Mouse (Mus musculus) embryonic stem cell, embryonic (primary cell): Measurements from ENCODE around the gene Osbpl8.
"Not testable (repeated sequence)": the region's sequence is repeated elsewhere in the genome, so short reads cannot be mapped to it uniquely, and the experiment has no call there.

Experiments
- CTCF ChIA-PET, 4 experiments: fragments of 300-600 bp in 2 of 4; fragments of 350-600 bp in 2 of 4; sonication (Branson Sonifier 250); formaldehyde crosslinking; loops; one replicate each; lab custom pipeline; 2022; ENCODE audit warnings: inconsistent platforms in 2 of 4; lab: Charles Lee
- POLR2A ChIA-PET, 4 experiments: fragments of 300-600 bp in 2 of 4; fragments of 350-600 bp in 2 of 4; sonication (Branson Sonifier 250); formaldehyde crosslinking; loops; one replicate each; lab custom pipeline; 2022; ENCODE audit warnings: antibody characterized with exemption in 4 of 4, inconsistent platforms in 1 of 4; lab: Charles Lee

Gene Osbpl8

DNA sequence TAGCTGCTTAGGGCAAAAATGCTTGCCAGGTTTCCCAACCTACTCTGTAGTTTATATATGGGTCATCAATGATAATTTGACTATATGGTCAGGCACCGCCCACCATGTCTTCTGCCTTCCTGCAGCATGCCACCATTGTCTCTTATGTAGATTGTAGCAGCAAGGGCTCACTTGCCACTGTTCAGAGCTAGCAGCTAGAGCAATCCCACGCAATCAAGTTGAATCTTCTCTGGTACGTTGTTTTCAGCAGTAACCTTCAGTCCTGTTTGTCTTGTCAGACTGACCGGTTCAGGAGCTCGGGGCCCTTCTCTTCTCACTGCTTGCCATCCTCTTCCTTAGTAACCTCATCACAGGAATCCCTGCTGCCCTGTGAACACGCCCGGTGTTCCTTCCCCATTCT is 36.6 kb downstream of the Osbpl8 start:
- ChIA-PET POLR2A (interaction anchor here in 1 of 4 experiments (0.6 kb wide), 1 partner anchor 306 kb away, joined by 3 read pairs; no protein-coding TSS in a partner anchor), CTCF (no interaction called here)

DNA sequence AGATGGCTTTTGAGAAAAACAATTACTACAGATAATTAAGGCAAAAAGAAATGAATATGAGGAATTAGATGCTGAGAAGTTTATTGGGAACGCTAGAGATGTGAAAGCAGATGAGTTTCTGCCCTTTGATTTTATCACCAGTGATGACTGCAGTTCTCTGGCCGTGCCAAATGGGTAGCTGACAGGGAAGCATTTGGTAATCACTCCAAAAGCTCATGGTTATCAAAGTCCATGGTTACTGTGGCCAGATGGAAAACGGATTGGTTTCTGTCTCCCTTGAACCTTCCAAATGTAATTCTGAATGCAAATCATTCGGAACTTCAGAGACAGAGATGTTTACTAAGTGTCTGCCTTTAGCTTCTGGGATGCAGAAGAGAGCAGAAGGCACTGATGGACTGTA is 37.1 kb downstream of the Osbpl8 start:
- ChIA-PET CTCF (no interaction called here), POLR2A (no interaction called here)

- ChIA-PET CTCF (interaction anchor here in 1 of 4 experiments (0.9 kb wide), 1 partner anchor 22 kb away, joined by 3 read pairs; no protein-coding TSS in a partner anchor), POLR2A (interaction anchor here in 1 of 4 experiments (1.3 kb wide), 1 partner anchor 39 kb away, joined by 3 read pairs; the partner anchor contains the start of gene Osbpl8)
These were observed 39.5 kb downstream of the Osbpl8 start for GRCm38 (mm10) chr10:111204089-111204488.

DNA sequence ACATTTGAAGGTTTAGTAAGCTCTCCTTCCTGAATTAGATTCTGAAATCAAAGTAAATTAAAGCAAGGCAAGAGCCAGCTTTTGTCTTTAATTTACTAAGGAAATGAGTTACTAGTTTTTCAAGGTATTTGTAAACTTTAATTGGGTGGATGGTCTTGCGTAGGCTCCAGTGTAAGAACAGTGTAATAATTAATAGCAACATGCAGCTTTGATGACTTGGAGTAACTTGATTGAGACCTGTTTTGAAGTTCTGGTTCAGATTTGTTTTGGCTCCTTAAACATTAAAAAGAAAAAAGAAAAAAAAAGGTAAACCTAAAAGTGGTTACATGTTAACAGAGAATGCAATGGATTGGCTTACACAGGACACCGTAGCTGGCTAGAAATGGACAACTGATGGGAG is 40.9 kb downstream of the Osbpl8 start:
- ChIA-PET CTCF (interaction anchor here in 2 of 4 experiments (0.5 to 2.9 kb wide), 2 partner anchors 20 to 21 kb away, joined by 3 to 10 read pairs; no protein-coding TSS in a partner anchor), POLR2A (interaction anchor here in 1 of 4 experiments (2.1 to 2.7 kb wide), 2 partner anchors 21 to 25 kb away, joined by 6 to 7 read pairs; no protein-coding TSS in a partner anchor)

- ChIA-PET POLR2A (interaction anchor here in 1 of 4 experiments (0.7 to 2.7 kb wide), 3 partner anchors 19 to 264 kb away, joined by 4 to 7 read pairs (median 6); no protein-coding TSS in a partner anchor), CTCF (interaction anchor here in 1 of 4 experiments (2.9 kb wide), 1 partner anchor 19 kb away, joined by 10 read pairs; no protein-coding TSS in a partner anchor)
These were observed 42.8 kb downstream of the Osbpl8 start for GRCm38 (mm10) chr10:111207386-111207785.

- ChIA-PET CTCF (interaction anchor here in 2 of 4 experiments (1.0 to 1.4 kb wide), 3 partner anchors 13 to 84 kb away, joined by 4 read pairs; partner anchors contain the start of gene Bbs10 (in 1 of the 2)), POLR2A (interaction anchor here in 1 of 4 experiments (0.5 to 1.1 kb wide), 3 partner anchors 9 to 493 kb away, joined by 3 read pairs; no protein-coding TSS in a partner anchor)
These were observed 49.5 kb downstream of the Osbpl8 start for GRCm38 (mm10) chr10:111214084-111214483.

GRCm38 (mm10) chr10:111214696-111215095 is 50.1 kb downstream of the Osbpl8 start:
- CTCF ChIA-PET, result interaction anchor here in 2 of 4 experiments (0.6 to 1.2 kb wide), 2 partner anchors 12 to 246 kb away, joined by 4 to 5 read pairs; no protein-coding TSS in a partner anchor

DNA sequence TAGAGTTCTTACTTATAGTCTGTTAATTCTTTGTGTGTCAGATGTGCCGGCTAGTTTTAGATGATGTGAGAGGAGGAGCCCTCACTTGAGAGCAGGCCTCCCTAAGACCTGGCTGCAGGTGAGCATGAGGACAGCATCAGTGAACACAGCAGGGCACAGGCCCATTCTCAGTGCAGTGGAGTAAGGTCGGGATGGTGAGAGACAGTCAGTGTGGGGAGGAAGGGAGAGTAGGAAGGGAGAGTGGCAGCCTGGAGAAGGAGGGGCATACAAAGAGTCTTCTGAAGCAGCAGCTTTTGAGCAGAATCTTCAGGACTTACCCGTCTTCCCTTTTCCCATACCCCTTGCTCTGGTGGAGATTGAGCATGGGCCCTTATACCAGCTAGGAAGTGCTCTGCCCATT is 51.0 kb downstream of the Osbpl8 start:
- CTCF ChIA-PET, result interaction anchor here in 1 of 4 experiments (0.6 kb wide), 1 partner anchor 22 kb away, joined by 3 read pairs; no protein-coding TSS in a partner anchor
- POLR2A ChIA-PET, result interaction anchor here in 1 of 4 experiments (1.2 kb wide), 1 partner anchor 11 kb away, joined by 4 read pairs; no protein-coding TSS in a partner anchor

More at GRCm38 (mm10) chr10:111214696-111215095, 50.1 kb downstream of the Osbpl8 start:
- POLR2A ChIA-PET, result interaction anchor here in 1 of 4 experiments (0.7 kb wide), 1 partner anchor 12 kb away, joined by 5 read pairs; no protein-coding TSS in a partner anchor

GRCm38 (mm10) chr10:111216111-111216510 is 51.6 kb downstream of the Osbpl8 start:
- ChIA-PET POLR2A (interaction anchor here in 1 of 4 experiments (1.2 kb wide), 1 partner anchor 10 kb away, joined by 4 read pairs; no protein-coding TSS in a partner anchor), CTCF (interaction anchor here in 2 of 4 experiments (0.6 to 0.7 kb wide), 2 partner anchors 23 to 457 kb away, joined by 3 read pairs; no protein-coding TSS in a partner anchor)

GRCm38 (mm10) chr10:111222535-111222934 is 58.0 kb downstream of the Osbpl8 start:
- ChIA-PET CTCF (interaction anchor here in 1 of 4 experiments (1.2 kb wide), 1 partner anchor 42 kb away, joined by 3 read pairs; no protein-coding TSS in a partner anchor), POLR2A (interaction anchor here in 1 of 4 experiments (1.0 to 1.1 kb wide), 2 partner anchors 9 to 20 kb away, joined by 3 to 4 read pairs; no protein-coding TSS in a partner anchor)

DNA sequence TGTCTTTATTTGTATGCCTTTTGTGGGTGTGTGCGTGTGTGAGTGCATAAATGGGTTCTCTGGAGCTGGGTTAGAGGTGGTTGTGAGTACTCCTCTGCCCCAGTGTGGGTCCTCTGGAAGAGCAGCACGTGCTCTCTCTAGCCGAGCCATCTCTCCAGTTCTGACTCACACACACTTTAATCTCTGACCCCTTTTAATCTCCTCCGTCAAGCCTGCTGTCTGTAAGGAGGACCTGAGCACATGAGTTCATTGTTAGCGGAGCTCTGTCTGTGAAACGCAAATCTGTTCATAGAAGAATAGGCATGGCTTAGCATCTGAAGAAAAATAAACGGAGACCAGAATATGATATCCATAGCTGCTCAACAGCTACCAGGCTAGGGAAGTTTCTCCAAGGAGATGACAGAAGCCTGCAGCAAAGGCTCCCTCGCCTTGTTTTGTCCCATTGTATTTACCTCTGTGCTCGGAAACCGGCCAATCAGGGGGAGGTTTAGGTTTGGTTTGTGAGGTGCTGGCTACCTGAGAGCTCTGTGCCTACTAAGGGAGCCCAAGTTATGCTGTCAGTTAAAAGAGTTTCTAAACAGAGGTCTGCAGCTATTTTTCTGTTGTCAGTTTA is 58.8 kb downstream of the Osbpl8 start:
- ChIA-PET POLR2A (interaction anchor here in 3 of 4 experiments (0.6 to 1.6 kb wide), 7 partner anchors 9 to 750 kb away, joined by 3 to 7 read pairs (median 3); partner anchors contain the start of genes Bbs10 (in 1 of the 3) and Krr1 (in 1 of the 3)), CTCF (interaction anchor here in 1 of 4 experiments (0.6 to 1.2 kb wide), 2 partner anchors 43 to 80 kb away, joined by 3 read pairs; no protein-coding TSS in a partner anchor)

DNA sequence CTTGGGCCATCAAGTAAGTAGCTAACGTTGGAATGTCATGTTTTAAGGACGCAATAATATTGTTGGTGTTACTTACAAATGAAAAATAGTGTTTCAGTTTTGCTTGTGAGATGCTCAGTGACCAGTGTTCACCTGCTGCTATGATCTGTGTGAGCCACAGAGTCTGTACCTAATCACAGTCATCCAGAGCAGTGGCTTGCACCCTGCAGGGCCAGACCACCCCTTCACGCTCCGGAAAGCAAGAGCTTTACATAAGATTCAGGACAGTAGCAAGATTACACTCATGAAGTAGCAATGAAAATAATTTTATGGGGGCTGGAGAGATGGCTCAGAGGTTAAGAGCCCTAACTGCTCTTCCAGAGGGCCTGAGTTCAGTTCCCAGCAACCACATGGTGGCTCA is 60.1 kb downstream of the Osbpl8 start:
- CTCF ChIA-PET, result interaction anchor here in 1 of 4 experiments (0.6 kb wide), 1 partner anchor 119 kb away, joined by 3 read pairs; no protein-coding TSS in a partner anchor
- POLR2A ChIA-PET, result interaction anchor here in 2 of 4 experiments (0.5 to 1.6 kb wide), 3 partner anchors 11 to 748 kb away, joined by 3 to 4 read pairs (median 3); partner anchors contain the start of gene Krr1 (in 1 of the 2)

DNA sequence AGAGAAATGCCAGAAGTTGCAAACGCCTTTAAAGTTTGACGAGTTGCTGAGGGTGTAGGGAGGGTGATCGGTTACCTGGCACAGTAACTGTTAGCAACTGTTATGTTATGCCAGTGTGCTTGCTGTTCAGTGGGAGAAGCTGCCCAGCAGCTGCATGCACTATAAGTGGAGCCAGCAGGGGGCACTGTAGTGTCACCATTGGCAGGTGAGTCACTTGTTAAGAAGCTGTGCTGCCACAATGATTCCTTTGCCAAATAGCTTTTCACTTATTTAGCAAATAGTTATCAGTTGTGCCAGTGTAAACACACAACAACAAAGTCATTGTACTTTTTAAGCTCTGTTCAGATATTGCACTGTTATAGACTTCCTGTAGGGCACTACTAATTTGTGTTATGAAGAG is 62.0 kb downstream of the Osbpl8 start:
- POLR2A ChIA-PET, result interaction anchor here in 3 of 4 experiments (0.5 to 3.2 kb wide), 12 partner anchors 11 to 306 kb away, joined by 3 to 10 read pairs (median 4); partner anchors contain the start of genes Bbs10 (in 2 of the 3) and Osbpl8 (in 1 of the 3)

DNA sequence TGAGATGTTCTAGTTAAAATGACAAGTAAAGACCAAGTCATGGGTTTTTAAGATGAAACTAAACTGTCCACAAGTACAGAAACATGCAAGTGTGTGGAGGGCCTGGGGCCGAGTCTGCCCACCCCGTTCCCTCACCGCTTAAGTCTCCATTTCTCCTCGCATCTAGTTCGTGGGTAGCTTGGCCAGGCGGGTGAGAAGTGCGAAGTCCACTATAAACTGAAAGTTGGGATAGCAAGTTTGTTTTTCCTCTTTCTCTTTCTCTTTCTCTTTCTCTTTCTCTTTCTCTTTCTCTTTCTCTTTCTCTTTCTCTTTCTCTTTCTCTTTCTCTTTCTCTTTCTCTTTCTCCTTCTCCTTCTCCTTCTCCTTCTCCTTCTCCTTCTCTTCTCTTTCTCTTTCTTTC is 67.7 kb downstream of the Osbpl8 start:
- CTCF ChIA-PET, result not testable (repeated sequence)
- POLR2A ChIA-PET, result interaction anchor here in 1 of 4 experiments (1.4 kb wide), 1 partner anchor 11 kb away, joined by 3 read pairs; no protein-coding TSS in a partner anchor

More for the DNA sequence above, 62.0 kb downstream of the Osbpl8 start:
- CTCF ChIA-PET, result interaction anchor here (0.6 to 1.6 kb wide), 52 partner anchors 8 to 934 kb away, joined by 3 to 14 read pairs (median 4); partner anchors contain the start of genes Bbs10 (in 3 of the 4), Glipr1l3 (in 1 of the 4) and Phlda1 (in 1 of the 4)

- POLR2A ChIA-PET, result interaction anchor here in 2 of 4 experiments (0.7 to 1.4 kb wide), 2 partner anchors 9 to 65 kb away, joined by 3 read pairs; partner anchors contain the start of gene Bbs10 (in 1 of the 2)
- CTCF ChIA-PET, result no interaction called here
These were observed 69.1 kb downstream of the Osbpl8 start for GRCm38 (mm10) chr10:111233476-111234130.

DNA sequence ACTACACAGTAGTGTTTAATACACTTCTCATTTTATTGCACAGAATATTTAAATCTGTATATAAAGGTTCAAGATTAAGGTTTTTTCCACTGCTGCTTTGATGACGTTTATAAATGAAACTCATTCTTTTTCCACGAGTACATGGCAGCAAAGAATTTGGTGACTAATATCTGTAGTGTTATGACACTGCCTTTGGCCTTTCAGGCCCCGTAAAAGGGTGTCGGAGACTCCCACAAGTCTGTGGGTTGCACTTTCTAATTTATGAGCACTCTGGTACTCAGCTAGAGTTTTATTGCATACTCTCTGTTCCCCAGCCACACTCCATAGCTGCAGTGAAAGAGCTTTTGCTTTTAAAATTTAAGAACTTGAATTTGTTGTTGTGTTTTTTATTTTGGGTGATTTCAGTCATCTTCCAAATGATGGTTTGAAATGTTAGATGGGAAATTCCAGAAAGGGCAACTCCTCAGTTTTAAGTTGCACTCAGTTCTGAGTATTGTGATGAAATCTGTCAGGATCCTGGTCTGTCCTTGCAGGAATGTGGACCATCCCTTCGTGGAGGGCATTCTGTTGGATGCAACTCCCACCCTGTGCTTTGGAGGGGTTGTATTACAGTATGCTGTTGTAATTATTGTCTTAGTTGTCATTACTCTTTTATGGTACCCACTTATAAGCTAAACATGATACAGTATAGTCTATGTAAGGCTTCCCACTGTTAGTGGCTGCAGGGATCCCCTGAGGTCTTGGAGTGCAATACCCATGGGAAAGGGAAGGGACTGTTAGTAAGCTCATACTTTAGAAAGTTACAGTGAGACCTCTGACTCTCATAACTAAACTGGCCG is 70.1 kb downstream of the Osbpl8 start:
- CTCF ChIA-PET, result interaction anchor here in 2 of 4 experiments (1.0 to 1.1 kb wide), 2 partner anchors 8 kb away, joined by 3 to 5 read pairs; no protein-coding TSS in a partner anchor
- POLR2A ChIA-PET, result no interaction called here

DNA sequence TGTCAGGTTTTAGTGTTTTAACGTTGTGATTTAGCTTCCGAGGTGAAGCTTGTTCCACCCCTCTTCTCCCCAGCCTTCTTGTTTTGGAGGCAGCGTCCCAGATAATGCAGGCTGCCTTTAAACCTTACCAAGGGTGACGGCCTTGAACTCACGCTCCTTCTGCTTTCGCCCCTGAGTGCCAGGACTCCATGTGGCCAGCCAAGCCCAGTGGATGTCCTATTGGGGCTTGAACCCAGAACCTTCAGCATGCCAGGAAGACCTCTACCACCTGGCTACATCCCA is 70.7 kb downstream of the Osbpl8 start:
- POLR2A ChIA-PET, result no interaction called here
- CTCF ChIA-PET, result interaction anchor here in 2 of 4 experiments (1.0 to 1.1 kb wide), 2 partner anchors 9 kb away, joined by 3 to 5 read pairs; no protein-coding TSS in a partner anchor
